Mouse (Mus musculus) gastrocnemius, adult 18-20 months (tissue): Measurements from ENCODE around the gene Fam234b. TPM values are rescaled to one million over a fixed set of nuclear protein-coding genes. Genes with fewer than 3 reads are reported as not detected.

Experiments used
- DNase-seq: peaks from one replicate; pipeline ENCODE4 v3.0.0; 2021; ENCODE audit warnings: low spot score
- total RNA-seq, 2 experiments: library from RNA; stranded (reverse); gene quantifications; 2 replicates each; pipeline ENCODE4 v1.2.3; 2021

Fam234b gene
- total RNA-seq, 2 experiments from 2014 or later = 2.3 to 6.1 TPM

DNA sequence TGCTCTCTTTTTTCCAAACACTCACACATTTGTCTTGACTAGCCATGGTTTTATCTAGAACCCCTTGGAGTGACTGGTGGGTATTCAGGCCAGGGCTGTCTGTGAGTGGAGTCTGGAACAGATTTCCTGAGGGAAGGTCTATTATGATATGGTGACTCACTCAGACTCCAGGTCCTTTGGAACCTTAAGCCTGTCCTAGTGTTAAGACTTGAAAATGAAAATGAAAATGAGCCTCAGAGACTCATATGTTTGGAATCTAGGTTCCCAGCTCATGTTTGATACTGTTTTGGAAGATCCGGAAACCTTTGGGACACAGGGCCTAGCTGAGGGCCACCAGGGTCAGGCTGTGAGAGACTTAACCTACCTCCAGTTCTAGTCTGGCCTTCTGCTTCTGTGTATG lies 68.3 kb downstream of the Fam234b start:
- no peak for DNase-seq

DNA sequence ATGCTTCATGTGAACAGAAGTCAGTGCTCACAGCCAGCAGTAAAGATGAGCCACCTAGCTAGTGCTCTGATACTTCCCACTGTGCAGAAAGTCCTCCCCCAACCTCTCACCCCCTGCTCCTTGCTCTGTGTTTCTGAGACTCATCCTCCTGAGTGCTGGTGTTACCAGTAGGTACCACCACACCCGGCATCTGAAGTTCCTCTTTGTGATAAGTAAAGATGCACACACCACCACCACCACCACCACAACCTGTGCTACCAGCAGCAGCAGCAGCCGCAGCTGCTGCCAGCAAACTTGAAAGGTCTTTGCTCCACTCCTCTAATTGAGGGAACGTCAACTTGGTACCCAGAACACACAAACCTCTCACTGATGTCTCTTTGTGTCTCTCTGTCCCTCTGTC lies 69.4 kb downstream of the Fam234b start:
- DNase-seq = no peak

DNA sequence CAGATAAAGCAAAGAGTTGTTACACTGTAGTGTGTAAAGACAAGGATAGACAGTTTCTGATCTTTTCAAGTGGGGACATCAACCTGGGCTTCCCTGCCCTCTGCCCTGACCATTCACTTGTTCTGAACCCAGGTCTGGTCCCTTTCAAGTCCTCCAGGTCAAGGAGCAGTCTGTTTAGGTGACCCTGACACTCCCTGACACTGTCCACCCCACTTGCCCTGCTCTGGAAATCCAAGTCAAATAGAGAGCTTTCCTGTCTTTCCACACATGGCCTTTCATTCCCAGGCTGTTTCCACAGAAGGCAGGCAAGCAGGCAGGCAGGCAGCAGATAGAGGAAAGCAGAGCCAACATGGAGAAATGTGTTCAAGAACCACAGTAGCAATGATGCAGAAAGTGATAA lies 70.6 kb downstream of the Fam234b start:
- DNase-seq = no peak

DNA sequence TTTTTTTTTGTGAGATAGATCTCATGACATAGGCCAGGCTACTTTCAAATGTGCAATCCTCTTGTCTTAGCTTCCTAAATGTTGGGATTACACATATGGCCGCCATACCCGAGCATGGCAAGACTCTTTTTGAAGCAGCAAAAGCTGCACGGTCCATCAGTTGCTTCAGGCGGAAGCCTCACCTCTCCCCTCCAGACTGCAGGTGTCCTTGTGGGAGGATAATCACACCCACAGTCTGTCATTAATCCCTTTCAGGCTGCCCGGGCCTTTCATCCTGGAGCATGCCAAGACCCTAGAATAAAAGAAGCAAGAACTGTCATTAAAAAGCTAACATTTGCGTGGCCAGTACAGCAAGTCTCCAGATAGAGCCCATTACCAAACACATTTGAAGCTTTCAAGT lies 71.8 kb downstream of the Fam234b start:
- no peak for DNase-seq

DNA sequence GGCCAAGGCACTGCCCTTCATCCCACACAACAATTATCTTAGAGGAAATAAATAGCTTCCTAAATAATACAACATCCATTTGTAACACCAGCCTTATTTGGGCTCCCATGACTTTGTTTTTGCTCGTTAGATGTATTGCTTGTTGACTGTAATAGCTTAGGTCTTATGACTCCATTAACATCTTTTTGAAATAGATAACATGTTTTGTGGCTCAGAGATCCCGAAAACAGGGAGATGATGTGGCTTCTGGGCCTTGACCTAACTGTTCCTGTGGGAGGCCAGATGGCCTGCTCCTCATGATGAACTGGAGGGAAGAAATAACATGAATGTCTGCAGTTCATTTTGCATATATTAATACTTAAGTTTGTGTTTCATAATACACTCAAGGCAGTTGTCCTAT lies 74.0 kb downstream of the Fam234b start:
- DNase-seq = no peak

DNA sequence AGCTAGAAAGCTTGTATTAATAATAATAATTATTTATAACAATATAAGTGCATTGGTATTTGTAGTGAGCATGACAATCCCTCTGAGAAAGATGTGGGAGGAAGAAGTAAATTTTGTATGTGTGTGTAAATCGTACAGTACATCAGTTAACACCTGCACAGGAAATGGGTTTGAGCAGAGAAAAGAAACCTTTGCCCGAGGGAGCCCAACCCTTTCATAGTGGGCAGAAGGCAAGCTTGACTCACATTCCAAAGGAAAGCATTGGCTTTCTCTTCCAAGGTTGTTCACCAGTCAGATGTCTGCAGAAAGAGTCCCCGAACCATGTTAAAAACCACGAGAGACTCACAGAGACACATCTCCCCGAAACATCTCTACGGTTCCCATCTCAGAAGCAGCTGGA lies 75.3 kb downstream of the Fam234b start:
- no peak for DNase-seq

DNA sequence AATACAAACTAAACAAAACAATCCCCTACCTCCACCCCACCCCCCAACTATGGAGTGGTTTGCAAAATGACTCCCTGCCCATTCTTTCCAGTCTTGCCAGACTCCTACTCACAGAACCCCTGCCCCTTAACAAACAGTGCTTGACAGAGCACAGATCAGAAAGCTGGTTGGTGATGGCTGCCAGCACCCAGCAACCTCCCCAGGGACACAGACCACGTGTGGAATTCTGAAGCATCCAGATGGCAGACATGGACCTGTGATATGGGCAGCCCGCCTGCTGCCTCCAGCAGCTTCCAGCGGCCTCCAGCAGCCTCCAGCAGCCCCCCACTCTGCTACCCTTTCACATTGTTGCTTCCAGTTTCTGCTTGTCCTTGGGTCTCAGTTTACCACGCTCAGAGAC lies 77.5 kb downstream of the Fam234b start:
- DNase-seq = no peak

DNA sequence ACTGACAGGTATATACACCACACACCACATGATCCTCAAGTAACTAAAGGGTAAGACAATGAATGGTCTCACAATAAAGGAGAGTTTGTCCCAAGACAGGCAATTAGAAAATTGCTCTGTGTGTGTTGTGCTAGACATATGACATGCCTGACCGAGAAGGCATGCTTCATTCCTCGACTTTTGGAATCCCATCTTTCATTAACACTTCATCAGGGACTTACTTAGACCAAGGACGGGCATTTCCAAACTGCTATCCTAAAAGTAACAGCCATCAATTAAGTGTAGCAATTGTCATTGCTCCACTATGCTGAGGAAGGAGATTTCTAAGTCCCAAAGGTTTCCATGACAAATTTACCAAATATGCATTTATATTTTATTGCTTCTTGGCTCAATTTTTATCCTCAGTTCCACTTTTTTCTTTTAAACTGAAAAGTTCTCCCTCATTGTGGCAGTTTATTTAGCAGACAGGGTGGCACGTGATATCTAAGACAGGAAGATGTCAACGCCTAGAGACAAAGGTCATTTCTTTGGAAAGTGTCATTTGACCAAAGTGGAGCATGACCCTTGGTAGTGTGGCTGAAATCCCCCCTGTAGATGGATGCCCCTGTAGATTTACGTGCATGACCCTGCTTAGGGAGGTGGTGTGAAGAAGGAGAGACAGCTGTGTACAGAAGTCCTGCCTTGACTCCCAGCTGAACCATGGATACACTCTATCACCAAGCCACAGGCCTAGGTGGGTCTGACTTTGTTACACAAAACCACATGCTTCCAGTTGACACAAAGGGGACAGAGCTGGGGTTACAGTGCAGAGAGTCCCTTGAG lies 78.9 kb downstream of the Fam234b start:
- DNase-seq = no peak

DNA sequence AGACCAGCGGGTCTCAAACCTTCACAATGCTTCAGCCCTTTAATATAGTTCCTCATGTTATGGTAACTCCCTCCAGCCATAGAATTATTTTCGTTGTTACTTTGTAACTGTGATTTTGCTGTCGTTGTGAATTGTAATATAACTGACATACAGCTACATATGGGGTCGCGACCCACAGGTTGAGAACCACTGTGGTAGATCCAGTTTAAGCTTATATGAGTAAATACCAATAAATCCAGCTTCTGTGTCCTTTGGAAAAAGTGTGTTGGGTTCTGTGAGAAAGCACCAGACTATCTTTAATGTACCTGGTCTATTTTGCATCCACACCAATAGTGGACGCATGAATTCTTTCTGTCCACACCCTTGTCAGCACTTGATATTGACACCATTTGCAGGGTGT lies 80.5 kb downstream of the Fam234b start:
- no peak for DNase-seq

DNA sequence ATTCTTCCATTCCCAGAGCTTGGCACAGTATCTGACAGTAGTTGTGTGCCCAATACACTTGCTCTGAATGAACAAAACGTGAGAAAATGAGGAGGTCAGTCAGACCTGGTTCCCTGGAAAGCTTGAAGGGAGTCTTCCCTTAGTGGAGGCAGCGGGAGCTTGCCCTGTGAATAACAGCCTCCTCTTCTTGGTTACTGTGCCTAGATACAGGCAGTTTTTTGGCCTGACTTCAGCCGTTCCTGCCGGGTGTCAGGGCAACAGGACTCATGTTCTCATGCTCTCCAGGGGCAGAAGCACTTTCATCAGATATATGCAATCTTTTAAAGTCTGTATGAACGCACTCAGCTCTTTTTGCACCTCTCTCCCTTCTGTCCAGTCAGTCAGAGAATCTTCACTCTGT lies 81.5 kb downstream of the Fam234b start:
- no peak for DNase-seq

DNA sequence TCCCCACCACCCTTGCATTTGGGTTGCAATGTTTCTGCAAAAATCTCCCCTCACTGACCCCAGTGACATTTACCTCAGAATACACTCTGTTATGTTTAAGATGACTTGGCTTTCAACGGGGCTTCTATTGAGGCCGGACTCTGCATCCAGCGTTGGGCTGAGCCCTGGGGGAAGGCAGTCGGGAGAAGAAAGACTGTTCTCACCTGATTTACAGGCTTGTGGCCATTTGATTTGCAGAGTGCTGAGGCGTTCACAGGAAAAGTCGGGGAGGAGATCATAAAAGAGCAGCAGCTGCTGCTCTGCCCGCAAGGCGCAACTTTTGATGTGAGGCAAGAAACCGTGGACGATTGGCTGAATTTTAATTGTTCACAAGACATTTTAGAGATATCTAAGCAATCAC lies 82.1 kb downstream of the Fam234b start:
- no peak for DNase-seq

DNA sequence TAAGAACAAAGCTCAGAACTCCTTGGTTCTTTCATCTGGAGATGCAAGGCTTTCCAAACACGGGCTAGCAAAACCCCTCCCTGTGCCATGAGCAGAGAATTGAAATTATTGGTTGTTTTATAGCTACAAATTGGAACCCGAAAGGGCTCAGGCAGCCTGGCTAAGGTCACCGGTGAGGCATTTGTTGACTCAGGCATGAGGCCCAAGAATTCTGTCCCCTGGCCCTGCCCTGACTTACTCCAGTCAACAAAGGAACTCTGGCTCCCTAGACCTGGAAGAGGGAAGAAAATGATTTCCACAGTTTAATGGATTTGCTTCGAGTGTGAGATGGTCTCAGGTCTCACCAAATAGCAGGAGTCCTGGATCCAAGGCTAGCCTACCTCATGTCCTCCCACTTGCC lies 94.6 kb downstream of the Fam234b start:
- no peak for DNase-seq

DNA sequence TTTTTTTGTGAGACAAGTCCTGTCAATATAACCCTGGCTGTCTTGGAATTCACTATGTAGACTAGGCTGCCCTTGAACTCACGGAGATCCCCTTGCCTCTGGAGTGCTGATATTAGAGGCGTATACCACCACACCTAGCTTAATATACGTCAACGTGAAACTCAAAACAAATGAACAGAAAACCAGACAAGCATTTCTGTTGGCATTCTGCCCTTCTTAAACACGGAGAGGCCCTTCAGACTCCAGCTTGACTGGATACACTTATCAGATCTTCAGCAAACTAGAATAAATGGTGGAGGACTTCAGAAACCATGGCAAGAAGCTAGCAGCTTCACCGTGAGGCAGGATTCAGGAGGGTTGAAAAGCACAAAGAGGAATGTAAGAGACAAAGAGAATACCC lies 96.4 kb downstream of the Fam234b start:
- no peak for DNase-seq

Other genes starting within 250 kb of the Fam234b start
- gene Apold1, start 216.3 kb upstream of the Fam234b start, total RNA-seq = 1 to 10 TPM; 1.6 to 4.9 TPM
- 10 to 100 TPM; 24.3 to 24.9 TPM for gene Ddx47, start 186.4 kb upstream of the Fam234b start, total RNA-seq
- 1 to 10 TPM in 1 of 2 experiments, under 1 TPM in 1; 0.96 to 1.6 TPM for gene Gprc5a, start 132.3 kb upstream of the Fam234b start, total RNA-seq
- not detected for gene Gprc5d, start 79.7 kb upstream of the Fam234b start, total RNA-seq
- 1 to 10 TPM; 8.6 to 8.9 TPM for gene Hebp1, start within 50 bp of the Fam234b start, total RNA-seq
- gene Gsg1, start 56.4 kb downstream of the Fam234b start, total RNA-seq = not detected
- not detected for gene Pbp2, start 112.4 kb downstream of the Fam234b start, total RNA-seq
- gene Emp1, start 164.6 kb downstream of the Fam234b start, total RNA-seq = 10 to 100 TPM; 20.3 to 48.7 TPM